In the genomic region with DNA sequence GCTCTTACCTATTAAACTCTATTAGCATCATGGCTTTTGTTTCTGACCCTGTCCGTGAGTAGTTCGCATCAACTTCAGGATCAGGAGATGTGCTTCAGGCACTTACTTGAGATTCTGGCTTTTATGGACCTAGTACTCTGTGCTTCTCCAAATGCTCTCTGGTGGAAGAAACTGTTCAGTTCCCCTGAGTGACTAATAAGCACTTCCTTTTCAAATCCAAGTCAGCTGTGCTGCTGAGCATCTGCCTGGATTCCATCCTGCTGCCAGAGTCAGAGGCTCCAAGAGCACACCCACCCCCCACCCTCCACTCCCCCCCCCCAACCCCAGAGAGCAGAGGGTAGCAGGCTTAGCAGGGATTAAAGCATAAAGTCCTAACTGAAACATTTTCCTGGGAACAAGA, we compare ENCODE assay signal across 31 mouse cellular contexts. TPM values are rescaled to one million over a fixed set of nuclear protein-coding genes. Genes with fewer than 3 reads are reported as not detected.
A peak's percentile ranks its signal among the peaks of the same experiment; 100 is the strongest.
DNase-seq lines count a peak whose midpoint lies in the region; ATAC-seq and TF ChIP-seq lines count a peak whose summit lies in the region.
"Had no signal": no experiment of that assay in that cellular context is flagged by ENCODE, and none has a peak within 500 bp of the region (broad histone marks: within the 10 kb centered on the region; RNA-seq: fewer than 3 reads in every experiment).

No protein-coding gene starts in this region.

- no peaks in the 10 kb centered on the region for H3K9me3 ChIP-seq in lung, embryonic 15.5 days
- no peaks in the 10 kb centered on the region for H3K9me3 ChIP-seq in lung, postnatal 0 days (ENCODE audit: low read length)
- no peaks in the 10 kb centered on the region for H3K9me3 ChIP-seq in embryonic facial prominence, embryonic 15.5 days (replicated peaks)
- H3K9me3 ChIP-seq: heart, embryonic 13.5 days; intestine, embryonic 15.5 days; limb, embryonic 15.5 days; liver, embryonic 13.5 days had no signal

- ATAC-seq in lung, embryonic 15.5 days (ENCODE audit: borderline replicate concordance, extremely low read depth, low FRiP score, low TSS enrichment): no peak
- ATAC-seq in lung, postnatal 0 days: no peak
- no peak for ATAC-seq in embryonic facial prominence, embryonic 15.5 days (ENCODE audit: insufficient number of reproducible peaks, low FRiP score, low TSS enrichment, low read depth)
- ATAC-seq: activated CD4-positive, CD25-positive, alpha-beta regulatory T cell, adult 4 months; forebrain, embryonic 16.5 days; hindbrain, embryonic 16.5 days; intestine, embryonic 15.5 days; midbrain, embryonic 16.5 days had no signal

- DNase-seq in heart, adult 11 months: peak; percentile 92
- no peak for DNase-seq in heart, postnatal 10 days
- no peak for DNase-seq in lung, postnatal 0 days (ENCODE audit: low spot score)
- peak; percentile 60 for DNase-seq in skeletal muscle tissue, adult 2 months (ENCODE audit: low read depth, low spot score)
- no peak for DNase-seq in left cerebral cortex, postnatal 14 days (ENCODE audit: low spot score in 2 of 2)
- DNase-seq: adrenal gland, adult 2 months; adrenal gland, postnatal 36 days; B cell, adult 2 months; cerebellum, adult 8-10 months; cerebellum, postnatal 25 days; kidney, adult 2 months; kidney, postnatal 36 days; liver, embryonic 13.5 days; lung, adult 18-20 months; lung, postnatal 36 days; right cerebral cortex, adult 18-20 months; thymus, postnatal 4 days had no signal

- no peak overlapping the region for H3K9ac ChIP-seq in lung, embryonic 15.5 days
- H3K9ac ChIP-seq in lung, postnatal 0 days (replicated peaks; ENCODE audit: low read depth): no peak overlapping the region
- H3K9ac ChIP-seq in embryonic facial prominence, embryonic 15.5 days: no peak overlapping the region
- H3K9ac ChIP-seq: heart, embryonic 13.5 days; intestine, embryonic 15.5 days; limb, embryonic 15.5 days; liver, embryonic 13.5 days had no signal

- no peak overlapping the region for H3K4me2 ChIP-seq in lung, embryonic 15.5 days
- H3K4me2 ChIP-seq in lung, postnatal 0 days (replicated peaks; ENCODE audit: low read depth, low read length): no peak overlapping the region
- no peak overlapping the region for H3K4me2 ChIP-seq in embryonic facial prominence, embryonic 15.5 days (replicated peaks)
- H3K4me2 ChIP-seq: heart, embryonic 13.5 days; intestine, embryonic 15.5 days; limb, embryonic 15.5 days; liver, embryonic 13.5 days; midbrain, embryonic 11.5 days had no signal

- no peaks in the 10 kb centered on the region for H3K27me3 ChIP-seq in lung, embryonic 15.5 days
- H3K27me3 ChIP-seq in lung, postnatal 0 days (replicated peaks; ENCODE audit: insufficient read depth, low read length): no peaks in the 10 kb centered on the region
- no peaks in the 10 kb centered on the region for H3K27me3 ChIP-seq in embryonic facial prominence, embryonic 15.5 days
- H3K27me3 ChIP-seq: heart, embryonic 13.5 days; intestine, embryonic 15.5 days; limb, embryonic 15.5 days; liver, embryonic 13.5 days had no signal

- peak overlapping the region; percentile 24; the same call in 1 of the 2 replicates for H3K27ac ChIP-seq in lung, embryonic 15.5 days
- H3K27ac ChIP-seq in lung, postnatal 0 days (ENCODE audit: low read length): no peak overlapping the region
- H3K27ac ChIP-seq in embryonic facial prominence, embryonic 15.5 days (replicated peaks): peak overlapping the region; percentile 12; the same call in 1 of the 2 replicates
- H3K27ac ChIP-seq: heart, embryonic 13.5 days; intestine, embryonic 15.5 days; layer of hippocampus, adult 2 months; left cerebral cortex, adult 2 months; limb, embryonic 15.5 days; liver, embryonic 13.5 days had no signal

- TF ChIP-seq CTCF in lung, postnatal 0 days (IDR thresholded peaks at IDR 0.05): no peak

- WGBS in lung, embryonic 15.5 days: 90% methylated on average over 2 of the region's 2 CpGs
- WGBS in lung, postnatal 0 days: 87% methylated on average over 2 of the region's 2 CpGs
- 53% methylated on average over 2 of the region's 2 CpGs for WGBS in embryonic facial prominence, embryonic 15.5 days

- peaks cover 24% of the 10 kb centered on the region for H3K4me1 ChIP-seq in lung, embryonic 15.5 days
- peaks cover 2% of the 10 kb centered on the region; the same call in 1 of the 2 replicates for H3K4me1 ChIP-seq in lung, postnatal 0 days (ENCODE audit: insufficient read depth, low read depth, low read length)
- H3K4me1 ChIP-seq in embryonic facial prominence, embryonic 15.5 days: peaks cover 8% of the 10 kb centered on the region
- H3K4me1 ChIP-seq: liver, embryonic 13.5 days had no signal

- H3K4me3 ChIP-seq in lung, embryonic 15.5 days: no peak overlapping the region
- no peak overlapping the region for H3K4me3 ChIP-seq in lung, postnatal 0 days (ENCODE audit: low read depth, low read length)
- no peak overlapping the region for H3K4me3 ChIP-seq in embryonic facial prominence, embryonic 15.5 days (replicated peaks)
- H3K4me3 ChIP-seq: erythroblast, embryonic 14.5 days; heart, embryonic 13.5 days; intestine, embryonic 15.5 days; layer of hippocampus, adult 2 months; left cerebral cortex, adult 2 months; limb, embryonic 15.5 days; liver, embryonic 13.5 days had no signal

- intact Hi-C loops in heart, postnatal 10 days (cut with DNase I): no loop called here
- intact Hi-C loops in left cerebral cortex, postnatal 14 days (cut with DNase I): no loop called here

- no peak for TF ChIP-seq EP300 in lung, postnatal 0 days (IDR thresholded peaks at IDR 0.05)

- H3K36me3 ChIP-seq in lung, embryonic 15.5 days: no peaks in the 10 kb centered on the region
- no peaks in the 10 kb centered on the region for H3K36me3 ChIP-seq in lung, postnatal 0 days (ENCODE audit: insufficient read depth, low read length)
- H3K36me3 ChIP-seq in embryonic facial prominence, embryonic 15.5 days: no peaks in the 10 kb centered on the region
- H3K36me3 ChIP-seq: heart, embryonic 13.5 days; intestine, embryonic 15.5 days; limb, embryonic 15.5 days; liver, embryonic 13.5 days had no signal

RNA-seq across cellular contexts. Expression of gene Lama4, which starts 52.3 kb away (rescaled TPM):
- 100 to 1,000 TPM; 207 to 219 TPM for total RNA-seq in heart, postnatal 10 days (2021)
- polyA plus RNA-seq in lung, embryonic 15.5 days (2015; fragmentation: Nextera tagmentation; extraction: Ambion mirVana): 111 and 115 TPM in 2 replicates
- 72.0 and 73.6 TPM in 2 replicates for polyA plus RNA-seq in lung, postnatal 0 days (2015; fragmentation: Nextera tagmentation; extraction: Ambion mirVana)
- polyA plus RNA-seq in embryonic facial prominence, embryonic 15.5 days (2015; fragmentation: Nextera tagmentation; extraction: Ambion mirVana): 94.2 and 95.1 TPM in 2 replicates
- 10 to 100 TPM; 20.3 to 22.6 TPM for total RNA-seq in left cerebral cortex, postnatal 14 days (2021)
- total RNA-seq: neutrophil, adult 5-6 weeks had no signal
- polyA plus RNA-seq: erythroblast, embryonic 14.5 days had no signal

Comparison
In these comparisons a context has a peak if more than half of its experiments do, and no peak if none do; other contexts are left out.
1. DNase-seq: peak in heart, adult 11 months (single experiment) and skeletal muscle tissue, adult 2 months (single experiment); none in heart, postnatal 10 days (0 of 2), lung, postnatal 0 days (single experiment) and left cerebral cortex, postnatal 14 days (0 of 2).